Mouse (Mus musculus) testis, adult 2 months (tissue): Measurements from ENCODE around the gene Aurkaip1.

Experiments used
- CTCF ChIP-seq: fragments of 200-500 bp; IDR thresholded peaks from 2 replicates; pipeline ENCODE4 v1.5.1; 2012; ENCODE audit warnings: low read depth, mild to moderate bottlenecking, inconsistent platforms, low read length, moderate library complexity; ENCODE audit not compliant: control insufficient read depth, insufficient read depth, insufficient replicate concordance
- POLR2A ChIP-seq: fragments of 200-500 bp; IDR thresholded peaks from 2 replicates; pipeline ENCODE4 v1.6.1; 2012; ENCODE audit warnings: low read depth, mild to moderate bottlenecking, inconsistent platforms, low read length, moderate library complexity; ENCODE audit not compliant: control insufficient read depth

DNA sequence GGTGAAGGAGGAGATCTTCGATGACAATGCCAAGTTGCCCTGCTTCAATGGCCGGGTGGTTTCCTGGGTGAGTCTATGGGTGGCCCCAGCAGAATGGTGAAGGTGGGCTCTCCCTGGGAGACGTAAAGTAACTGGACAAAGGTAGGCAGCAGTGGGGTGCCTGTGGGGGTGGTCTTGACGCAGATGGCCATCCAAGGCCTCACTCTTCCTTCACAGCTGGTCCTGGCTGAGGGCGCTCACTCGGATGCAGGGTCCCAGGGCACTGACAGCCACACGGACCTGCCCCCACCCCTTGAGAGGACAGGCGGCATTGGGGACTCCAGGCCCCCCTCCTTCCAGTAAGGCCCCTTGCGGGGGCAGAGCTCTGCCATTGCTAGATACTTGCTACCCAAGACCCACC lies 22.3 kb downstream of the Aurkaip1 start:
- TF ChIP-seq CTCF, result no peak
- TF ChIP-seq POLR2A, result no peak
